Mouse (Mus musculus) stomach, postnatal 0 days (tissue): Measurements from ENCODE around the gene Tspyl3. TPM values are rescaled to one million over a fixed set of nuclear protein-coding genes. Genes with fewer than 3 reads are reported as not detected.

Experiments
- ATAC-seq: fragments of 200-750 bp; cut with Nextera tagmentation; 2 replicates; pipeline ENCODE4 v1.8.0; 2017; ENCODE audit not compliant: low FRiP score, low TSS enrichment
- DNase-seq: peaks from one replicate; pipeline ENCODE4 v3.0.0-alpha.2; 2016; ENCODE audit warnings: low spot score
- H3K27ac ChIP-seq: fragments of 300-500 bp; sonication (generic); replicated peaks from 2 replicates; pipeline ENCODE4 v1.5.1; 2014; ENCODE audit warnings: mild to moderate bottlenecking, control low read depth
- H3K27me3 ChIP-seq: fragments of 300-500 bp; sonication (generic); 2 replicates; pipeline ENCODE4 v1.6.1; 2014; ENCODE audit warnings: low read length; ENCODE audit not compliant: control insufficient read depth, insufficient read depth
- H3K36me3 ChIP-seq: fragments of 300-500 bp; sonication (generic); 2 replicates; pipeline ENCODE4 v1.6.1; 2014; ENCODE audit warnings: low read length, mixed read lengths; ENCODE audit not compliant: control insufficient read depth, insufficient read depth
- H3K4me1 ChIP-seq: fragments of 300-500 bp; sonication (generic); replicated peaks from 2 replicates; pipeline ENCODE4 v1.6.1; 2014; ENCODE audit warnings: antibody characterized with exemption; ENCODE audit not compliant: control insufficient read depth, insufficient read depth
- H3K4me2 ChIP-seq: fragments of 300-500 bp; sonication (generic); replicated peaks from 2 replicates; pipeline ENCODE4 v1.6.1; 2014; ENCODE audit warnings: low read depth, mild to moderate bottlenecking, control low read depth, moderate library complexity
- H3K4me3 ChIP-seq: fragments of 300-500 bp; sonication (generic); 2 replicates; pipeline ENCODE4 v1.5.1; 2014; ENCODE audit warnings: low read depth, low read length, control low read depth
- H3K9ac ChIP-seq: fragments of 300-500 bp; sonication (generic); 2 replicates; pipeline ENCODE4 v1.6.1; 2014; ENCODE audit warnings: mild to moderate bottlenecking, low read length, control low read depth, mixed read lengths
- H3K9me3 ChIP-seq: fragments of 300-500 bp; sonication (generic); 2 replicates; pipeline ENCODE4 v1.6.1; 2016; ENCODE audit warnings: low read length; ENCODE audit not compliant: control insufficient read depth
- CTCF ChIP-seq: IDR thresholded peaks from 2 replicates; pipeline ENCODE4 v1.5.1; 2016; ENCODE audit warnings: antibody characterized with exemption, low read depth, mild to moderate bottlenecking, moderate library complexity
- EP300 ChIP-seq: optimal IDR thresholded peaks from 2 replicates; pipeline ENCODE3; 2016; ENCODE audit warnings: antibody characterized with exemption
- WGBS: fragments of 180-500 bp; shearing (Covaris S2); extraction: QIAGEN DNeasy Blood & Tissue Kit; methylation state at CpG from one replicate; pipeline ENCODE4 v1.1.7; 2014; 5-methylcytosine and 5-hydroxymethylcytosine counted together
- polyA plus RNA-seq: library from polyadenylated mRNA; unstranded; fragments of >200 nt; fragmentation: Nextera tagmentation; extraction: Ambion mirVana; gene quantifications from 2 replicates; pipeline ENCODE4 v1.2.1, GENCODE M21; 2015

Tspyl3 gene
- polyA plus RNA-seq, 1 experiment from 2014 or later: 3.4 TPM

GRCm38 (mm10) chr2:153259864-153260674 is 34.8 kb upstream of the Tspyl3 start:
- 45% methylated on average over 3 of the region's 3 CpGs for WGBS
- no peaks in the 10 kb centered on the region for H3K9me3 ChIP-seq
- no peak for ATAC-seq
- H3K36me3 ChIP-seq: 0 out of 2 replicates have a peak, but pooled peaks cover 9% of the 10 kb centered on the region
- H3K4me1 ChIP-seq: no peaks in the 10 kb centered on the region
- no peak overlapping the region for H3K9ac ChIP-seq
- no peak overlapping the region for H3K4me2 ChIP-seq
- no peak overlapping the region for H3K27ac ChIP-seq
- H3K4me3 ChIP-seq: no peak overlapping the region
- no peak for DNase-seq
- TF ChIP-seq EP300: no peak
- no peak for TF ChIP-seq CTCF
- no peaks in the 10 kb centered on the region for H3K27me3 ChIP-seq

GRCm38 (mm10) chr2:153259030-153259863 is 34.0 kb upstream of the Tspyl3 start:
- Histone ChIP-seq H3K36me3 (0 out of 2 replicates have a peak, but pooled peaks cover 8% of the 10 kb centered on the region), H3K4me1 (no peaks in the 10 kb centered on the region), H3K4me2 (no peak overlapping the region), H3K9me3 (no peaks in the 10 kb centered on the region), H3K4me3 (no peak overlapping the region), H3K27me3 (no peaks in the 10 kb centered on the region), H3K9ac (no peak overlapping the region), H3K27ac (no peak overlapping the region)
- DNase-seq (no peak), ATAC-seq (no peak; the same call in 1 of the 2 replicates)
- WGBS: 62% methylated on average over 12 of the region's 12 CpGs
- TF ChIP-seq EP300 (no peak), CTCF (no peak)

GRCm38 (mm10) chr2:153256604-153257003 is 31.4 kb upstream of the Tspyl3 start:
- ATAC-seq (peak; percentile 68), DNase-seq (peak; percentile 46)
- Histone ChIP-seq H3K36me3 (0 out of 2 replicates have a peak, but pooled peaks cover 5% of the 10 kb centered on the region), H3K4me2 (no peak overlapping the region), H3K9ac (no peak overlapping the region), H3K4me3 (no peak overlapping the region), H3K27ac (no peak overlapping the region), H3K9me3 (no peaks in the 10 kb centered on the region), H3K4me1 (no peaks in the 10 kb centered on the region), H3K27me3 (no peaks in the 10 kb centered on the region)
- WGBS: 66% methylated on average over 2 of the region's 2 CpGs
- TF ChIP-seq EP300 (no peak), CTCF (no peak)

GRCm38 (mm10) chr2:153249751-153250150 is 24.5 kb upstream of the Tspyl3 start:
- 86% methylated on average over 5 of the region's 5 CpGs for whole genome bisulfite sequencing
- no peak for TF ChIP-seq CTCF
- no peak for TF ChIP-seq EP300

GRCm38 (mm10) chr2:153242156-153242555 is 16.9 kb upstream of the Tspyl3 start:
- peak overlapping the region; percentile 99 for H3K9ac ChIP-seq
- H3K4me1 ChIP-seq: peaks cover 9% of the 10 kb centered on the region
- ATAC-seq (no peak), DNase-seq (no peak)
- peak overlapping the region; percentile 90 for H3K4me2 ChIP-seq
- no peaks in the 10 kb centered on the region for H3K9me3 ChIP-seq
- no peaks in the 10 kb centered on the region for H3K27me3 ChIP-seq
- peak overlapping the region; percentile 99 for H3K4me3 ChIP-seq
- TF ChIP-seq CTCF (no peak), EP300 (no peak)
- H3K36me3 ChIP-seq: no peaks in the 10 kb centered on the region
- 58% methylated on average over 6 of the region's 6 CpGs for WGBS
- no peak overlapping the region for H3K27ac ChIP-seq

More at GRCm38 (mm10) chr2:153249751-153250150, 24.5 kb upstream of the Tspyl3 start:
- no peak for ATAC-seq
- Histone ChIP-seq H3K27ac (no peak overlapping the region), H3K4me3 (no peak overlapping the region), H3K27me3 (no peaks in the 10 kb centered on the region), H3K36me3 (peaks cover 6% of the 10 kb centered on the region; the same call in 1 of the 2 replicates), H3K4me1 (no peaks in the 10 kb centered on the region), H3K9me3 (no peaks in the 10 kb centered on the region), H3K9ac (no peak overlapping the region), H3K4me2 (no peak overlapping the region)
- no peak for DNase-seq
